In the genomic region with DNA sequence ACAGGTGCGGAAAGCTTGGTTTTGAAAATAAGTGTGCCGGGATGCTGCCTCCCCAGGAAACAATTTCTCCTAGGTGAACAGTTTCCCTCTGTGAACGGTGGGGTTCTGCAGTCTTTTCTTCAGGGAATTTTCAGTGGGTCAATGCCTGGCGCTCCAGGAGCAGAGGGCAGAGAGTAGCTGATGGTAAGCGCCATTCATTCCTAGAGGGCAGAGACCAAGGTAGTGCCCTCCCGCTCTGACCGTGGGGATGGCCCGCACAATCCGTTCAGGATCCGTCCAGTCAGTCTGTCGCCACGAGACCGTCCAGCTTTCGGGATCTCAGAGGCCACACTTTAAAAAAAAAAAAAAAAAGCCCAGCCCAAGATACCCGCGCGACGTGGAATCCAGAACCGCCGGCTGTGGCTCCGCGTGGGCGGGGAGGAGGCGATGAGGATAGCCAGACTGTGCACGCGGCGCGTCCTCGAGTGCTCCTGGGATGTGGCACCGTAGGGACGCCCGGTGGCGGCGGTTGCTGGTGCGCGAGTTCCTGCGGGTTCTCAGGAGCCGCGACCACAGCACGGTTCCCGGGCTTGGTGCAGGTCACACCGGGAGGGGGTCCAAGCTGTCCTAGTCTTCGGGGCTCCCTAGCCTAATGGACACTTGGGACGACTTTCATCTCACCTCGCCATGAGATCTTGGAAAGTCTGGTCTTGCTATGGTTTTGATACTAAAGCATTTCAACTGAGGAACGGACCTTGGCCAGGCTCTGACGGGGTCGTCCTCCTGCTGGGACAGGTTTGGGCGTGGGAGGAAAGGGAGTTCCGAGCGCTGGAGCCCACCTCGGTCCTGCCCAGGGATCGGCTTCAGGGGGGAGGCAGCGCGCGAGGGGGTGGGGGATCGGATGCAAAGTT, we compare ENCODE assay signal across 9 mouse cellular contexts. TPM values are rescaled to one million over a fixed set of nuclear protein-coding genes. Genes with fewer than 3 reads are reported as not detected.
DNase-seq lines count a peak whose midpoint lies in the region; ATAC-seq lines count a peak whose summit lies in the region.
"Had no signal": no experiment of that assay in that cellular context is flagged by ENCODE, and none has a peak within 500 bp of the region (broad histone marks: within the 10 kb centered on the region; RNA-seq: fewer than 3 reads in every experiment).

No protein-coding gene starts in this region.

- H3K4me1 ChIP-seq in embryonic facial prominence, embryonic 12.5 days = peaks cover 18% of the 10 kb centered on the region
- H3K4me1 ChIP-seq in intestine, embryonic 16.5 days (ENCODE audit: control insufficient read depth, insufficient read depth, low read length) = peaks cover 20% of the 10 kb centered on the region

- H3K9me3 ChIP-seq in embryonic facial prominence, embryonic 12.5 days = no peaks in the 10 kb centered on the region
- no peaks in the 10 kb centered on the region for H3K9me3 ChIP-seq in intestine, embryonic 16.5 days (ENCODE audit: control insufficient read depth, low read length)

- H3K4me2 ChIP-seq in embryonic facial prominence, embryonic 12.5 days (replicated peaks) = peak overlapping the region; percentile 33
- 0 out of 2 replicates have a peak overlapping the region, but pooled peaks have one; percentile 19 for H3K4me2 ChIP-seq in intestine, embryonic 16.5 days (ENCODE audit: low read depth, low read length)

- peaks cover 60% of the 10 kb centered on the region for H3K27me3 ChIP-seq in embryonic facial prominence, embryonic 12.5 days
- peaks cover 59% of the 10 kb centered on the region for H3K27me3 ChIP-seq in intestine, embryonic 16.5 days (replicated peaks; ENCODE audit: control insufficient read depth, insufficient read depth, low read length)

- H3K36me3 ChIP-seq in embryonic facial prominence, embryonic 12.5 days = no peaks in the 10 kb centered on the region
- H3K36me3 ChIP-seq in intestine, embryonic 16.5 days (ENCODE audit: control insufficient read depth, insufficient read depth, low read length) = no peaks in the 10 kb centered on the region

- intact Hi-C loops in left cerebral cortex, postnatal 14 days (cut with DNase I) = no loop called here

- no peak for ATAC-seq in embryonic facial prominence, embryonic 12.5 days (ENCODE audit: insufficient number of reproducible peaks, insufficient read depth, low FRiP score, low TSS enrichment)
- ATAC-seq in intestine, embryonic 16.5 days = no peak

- no peak overlapping the region for H3K9ac ChIP-seq in embryonic facial prominence, embryonic 12.5 days
- H3K9ac ChIP-seq in intestine, embryonic 16.5 days (ENCODE audit: low read depth, low read length) = no peak overlapping the region

- H3K4me3 ChIP-seq in embryonic facial prominence, embryonic 12.5 days = peak overlapping the region; percentile 19
- H3K4me3 ChIP-seq in intestine, embryonic 16.5 days (ENCODE audit: low read length) = peak overlapping the region; percentile 18; the same call in 1 of the 2 replicates

- no peak overlapping the region for H3K27ac ChIP-seq in embryonic facial prominence, embryonic 12.5 days
- H3K27ac ChIP-seq in intestine, embryonic 16.5 days (ENCODE audit: low read length) = no peak overlapping the region

- peak; percentile 30 for DNase-seq in kidney, postnatal 10 days
- no peak for DNase-seq in kidney, adult 8-10 months
- DNase-seq in retina, embryonic 14.5 days (ENCODE audit: low spot score) = peak; percentile 51
- no peak for DNase-seq in gastrocnemius, adult 8-10 months (ENCODE audit: low spot score in 2 of 2)
- no peak for DNase-seq in layer of hippocampus, adult 9-10 months (ENCODE audit: low spot score)
- DNase-seq in left cerebral cortex, postnatal 14 days (ENCODE audit: low spot score in 2 of 2) = no peak

- 1% methylated on average over 57 of the region's 57 CpGs for WGBS in embryonic facial prominence, embryonic 12.5 days
- WGBS in intestine, embryonic 16.5 days = 1% methylated on average over 57 of the region's 57 CpGs

RNA-seq across cellular contexts. Expression of gene Foxd4, which starts 3.7 kb away (rescaled TPM):
- polyA plus RNA-seq in embryonic facial prominence, embryonic 12.5 days (2016; fragmentation: Nextera tagmentation; extraction: Ambion mirVana) = not detected in 2 replicates
- not detected in 2 replicates for polyA plus RNA-seq in intestine, embryonic 16.5 days (2015; fragmentation: Nextera tagmentation; extraction: Ambion mirVana)
- not detected for total RNA-seq in gastrocnemius, adult 8-10 months (2022)
- not detected for total RNA-seq in left cerebral cortex, postnatal 14 days (2021)
- total RNA-seq: heart, postnatal 10 days had no signal

RNA-seq across cellular contexts. Expression of gene Gm10053, which starts 21.8 kb away (rescaled TPM):
- 211 and 218 TPM in 2 replicates for polyA plus RNA-seq in embryonic facial prominence, embryonic 12.5 days (2016; fragmentation: Nextera tagmentation; extraction: Ambion mirVana)
- 316 and 355 TPM in 2 replicates for polyA plus RNA-seq in intestine, embryonic 16.5 days (2015; fragmentation: Nextera tagmentation; extraction: Ambion mirVana)
- 100 to 1,000 TPM; 448 to 506 (median 471) TPM for total RNA-seq in gastrocnemius, adult 8-10 months (2022)
- total RNA-seq in left cerebral cortex, postnatal 14 days (2021) = 100 to 1,000 TPM; 249 to 252 TPM

RNA-seq across cellular contexts. Expression of gene Pgm5, which starts 35.6 kb away (rescaled TPM):
- 3.2 and 3.3 TPM in 2 replicates for polyA plus RNA-seq in embryonic facial prominence, embryonic 12.5 days (2016; fragmentation: Nextera tagmentation; extraction: Ambion mirVana)
- 3.0 and 4.8 TPM in 2 replicates for polyA plus RNA-seq in intestine, embryonic 16.5 days (2015; fragmentation: Nextera tagmentation; extraction: Ambion mirVana)
- total RNA-seq in gastrocnemius, adult 8-10 months (2022) = 10 to 100 TPM; 11.8 to 16.9 (median 13.2) TPM
- 1 to 10 TPM; 3.3 TPM for total RNA-seq in left cerebral cortex, postnatal 14 days (2021)

Comparison
In these comparisons a context has a peak if more than half of its experiments do, and no peak if none do; other contexts are left out.
1. DNase-seq: peak in kidney, postnatal 10 days (single experiment) and retina, embryonic 14.5 days (single experiment); none in kidney, adult 8-10 months (0 of 2), gastrocnemius, adult 8-10 months (0 of 2), layer of hippocampus, adult 9-10 months (single experiment) and left cerebral cortex, postnatal 14 days (0 of 2).